ENCODE assay signal across 11 mouse cellular contexts in the genomic region with DNA sequence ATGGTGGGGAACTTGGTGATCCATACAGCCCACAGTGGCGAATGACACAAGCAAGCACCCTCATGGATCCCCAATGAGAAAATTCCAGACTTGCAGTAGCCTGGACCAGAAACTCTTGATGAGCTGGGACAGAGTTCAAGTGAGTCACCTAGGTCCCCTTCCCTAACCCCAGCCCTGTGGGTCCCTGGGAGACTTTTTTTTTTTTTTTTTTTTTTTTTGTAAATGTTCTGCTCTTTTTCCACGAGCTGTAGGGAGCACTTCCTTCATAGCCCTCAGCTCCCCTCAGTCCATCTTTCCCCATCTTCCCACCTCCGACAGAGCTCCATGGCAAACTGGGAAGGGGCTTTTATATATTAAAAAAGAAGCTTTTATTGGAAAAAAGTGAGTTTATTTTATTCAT. TPM values are rescaled to one million over a fixed set of nuclear protein-coding genes. Genes with fewer than 3 reads are reported as not detected.
DNase-seq lines count a peak whose midpoint lies in the region; ATAC-seq and TF ChIP-seq lines count a peak whose summit lies in the region.
"Had no signal": no experiment of that assay in that cellular context is flagged by ENCODE, and none has a peak within 500 bp of the region (broad histone marks: within the 10 kb centered on the region; RNA-seq: fewer than 3 reads in every experiment).

No protein-coding gene starts in this region.

- peak overlapping the region; percentile 91; the same call in 1 of the 2 replicates for H3K9ac ChIP-seq in heart, embryonic 13.5 days
- no peak overlapping the region for H3K9ac ChIP-seq in CH12.LX (ENCODE audit: insufficient read depth, low read depth)

- no peak for TF ChIP-seq EP300 in CH12.LX (IDR thresholded peaks at IDR 0.05; ENCODE audit: low read length)

- H3K9me3 ChIP-seq in heart, embryonic 13.5 days: no peaks in the 10 kb centered on the region
- no peaks in the 10 kb centered on the region for H3K9me3 ChIP-seq in CH12.LX (replicated peaks; ENCODE audit: low read length)
- no peaks in the 10 kb centered on the region for H3K9me3 ChIP-seq in forebrain, embryonic 10.5 days
- no peaks in the 10 kb centered on the region for H3K9me3 ChIP-seq in limb, embryonic 10.5 days (replicated peaks)
- H3K9me3 ChIP-seq: megakaryocyte, embryonic 14.5 days had no signal

- DNase-seq in heart, postnatal 25 days (ENCODE audit: low spot score): no peak
- no peak for DNase-seq in CH12.LX (ENCODE audit: extremely low read depth)
- no peak for DNase-seq in forebrain, embryonic 10.5 days (ENCODE audit: extremely low spot score, low spot score)
- no peak for DNase-seq in limb, embryonic 10.5 days (ENCODE audit: low spot score)
- no peak for DNase-seq in embryo, embryonic 11 days
- DNase-seq in lung, adult 2 months: no peak
- no peak for DNase-seq in testis, postnatal 10 days (ENCODE audit: low spot score)
- DNase-seq: gastrocnemius, postnatal 25 days had no signal

- TF ChIP-seq RAD21 in CH12.LX (IDR thresholded peaks at IDR 0.05; ENCODE audit: low read depth, low read length): no peak

- H3K79me2 ChIP-seq in CH12.LX (replicated peaks; ENCODE audit: control insufficient read depth, extremely low read depth, insufficient read depth, poor library complexity, severe bottlenecking): no peaks in the 10 kb centered on the region; the same call in 1 of the 2 replicates

- no peak overlapping the region for H3K27ac ChIP-seq in heart, embryonic 13.5 days (replicated peaks)
- no peak overlapping the region for H3K27ac ChIP-seq in CH12.LX (ENCODE audit: insufficient read depth, low read depth)
- peak overlapping the region; percentile 100; the same call in 1 of the 2 replicates for H3K27ac ChIP-seq in forebrain, embryonic 10.5 days
- peak overlapping the region; percentile 100 for H3K27ac ChIP-seq in limb, embryonic 10.5 days

- TF ChIP-seq CTCF in CH12.LX (conservative IDR thresholded peaks at IDR 0.05 in 1 of 2, IDR thresholded peaks at IDR 0.05 in 1 of 2; ENCODE audit: low read depth in 2 of 2, low read length in 2 of 2): no peak
- no peak for TF ChIP-seq CTCF in lung, adult 2 months (IDR thresholded peaks at IDR 0.05; ENCODE audit: insufficient read depth, low read length)

- in situ Hi-C loops in CH12.LX (cut with MboI; ENCODE audit: low pct_ligation_motif_present, low pct_unique_long_range_greater_than_20kb, low sequenced_read_pairs): loop anchor here (10.0 kb wide), 1 partner anchor 155 kb away; no protein-coding TSS in a partner anchor

- ATAC-seq in heart, embryonic 13.5 days (ENCODE audit: extremely low read depth, insufficient number of reproducible peaks, low FRiP score, low TSS enrichment): no peak

- TF ChIP-seq POLR2A in CH12.LX (IDR thresholded peaks at IDR 0.05; ENCODE audit: low read depth, low read length): no peak
- no peak for TF ChIP-seq POLR2A in lung, adult 2 months (IDR thresholded peaks at IDR 0.05; ENCODE audit: borderline replicate concordance, extremely low read depth, low read depth, low read length)

- peak overlapping the region; percentile 81 for H3K4me2 ChIP-seq in heart, embryonic 13.5 days
- H3K4me2 ChIP-seq in CH12.LX (ENCODE audit: insufficient read depth, low read depth, poor library complexity, severe bottlenecking): no peak overlapping the region

- H3K27me3 ChIP-seq in heart, embryonic 13.5 days (replicated peaks): peaks cover 36% of the 10 kb centered on the region
- no peaks in the 10 kb centered on the region for H3K27me3 ChIP-seq in CH12.LX (replicated peaks)
- H3K27me3 ChIP-seq in forebrain, embryonic 10.5 days (ENCODE audit: poor library complexity, severe bottlenecking): peaks cover 29% of the 10 kb centered on the region
- H3K27me3 ChIP-seq in limb, embryonic 10.5 days (ENCODE audit: low read depth, poor library complexity, severe bottlenecking): peaks cover 11% of the 10 kb centered on the region

- dilution Hi-C loops in CH12.LX (cut with MboI; ENCODE audit: extremely low pct_ligation_motif_present, extremely low pct_unique_long_range_greater_than_20kb, low sequenced_read_pairs): no loop called here

- intact Hi-C loops in heart, postnatal 25 days (cut with DNase I): loop anchor here (5.0 to 10.0 kb wide), 2 partner anchors 128 to 325 kb away; no protein-coding TSS in a partner anchor

- peaks cover 25% of the 10 kb centered on the region for H3K36me3 ChIP-seq in heart, embryonic 13.5 days
- peaks cover 37 to 93% of the 10 kb centered on the region in 2 experiments for H3K36me3 ChIP-seq in CH12.LX (replicated peaks in 1 of 2; ENCODE audit: control insufficient read depth in 1 of 2, insufficient read depth in 1 of 2, low read length in 1 of 2)
- peaks cover 42% of the 10 kb centered on the region for H3K36me3 ChIP-seq in forebrain, embryonic 10.5 days (replicated peaks)
- H3K36me3 ChIP-seq in limb, embryonic 10.5 days: peaks cover 46% of the 10 kb centered on the region

- peak overlapping the region; percentile 64 for H3K4me3 ChIP-seq in heart, embryonic 13.5 days
- H3K4me3 ChIP-seq in CH12.LX (replicated peaks in 1 of 3; ENCODE audit: low read depth in 2 of 3, low read length in 2 of 3, poor library complexity in 1 of 3): no peak overlapping the region
- H3K4me3 ChIP-seq in forebrain, embryonic 10.5 days: peak overlapping the region; percentile 83
- peak overlapping the region; percentile 88 for H3K4me3 ChIP-seq in limb, embryonic 10.5 days
- no peak overlapping the region for H3K4me3 ChIP-seq in lung, adult 2 months (replicated peaks; ENCODE audit: extremely low read depth, low read depth, low read length)
- H3K4me3 ChIP-seq: megakaryocyte, embryonic 14.5 days had no signal

- peaks cover 57% of the 10 kb centered on the region for H3K4me1 ChIP-seq in heart, embryonic 13.5 days
- H3K4me1 ChIP-seq in CH12.LX (ENCODE audit: control insufficient read depth in 1 of 2, insufficient read depth in 2 of 2): peaks cover 3 to 47% of the 10 kb centered on the region in 2 experiments; a peak in 3 of 4 replicates
- peaks cover 69% of the 10 kb centered on the region for H3K4me1 ChIP-seq in forebrain, embryonic 10.5 days
- H3K4me1 ChIP-seq in limb, embryonic 10.5 days: peaks cover 58% of the 10 kb centered on the region
- peaks cover 11% of the 10 kb centered on the region for H3K4me1 ChIP-seq in lung, adult 2 months (ENCODE audit: control insufficient read depth, insufficient read depth, low read length)

- 63% methylated on average over 3 of the region's 3 CpGs for WGBS in heart, embryonic 13.5 days
- 55% methylated on average over 3 of the region's 3 CpGs for WGBS in forebrain, embryonic 10.5 days
- WGBS in limb, embryonic 10.5 days: 49% methylated on average over 3 of the region's 3 CpGs
- WGBS in lung, adult 2 months: 75% methylated on average over 3 of the region's 3 CpGs

TF ChIP-seq in CH12.LX, 34 proteins besides CTCF, POLR2A, EP300 and RAD21:
- TF ChIP-seq JUN (IDR thresholded peaks at IDR 0.05; ENCODE audit: insufficient read depth, low read depth, low read length) (no peak), JUND (conservative IDR thresholded peaks at IDR 0.05; ENCODE audit: low read depth, low read length) (no peak), MAX (IDR thresholded peaks at IDR 0.05; ENCODE audit: low read length) (no peak), SIN3A (IDR thresholded peaks at IDR 0.05; ENCODE audit: low read length) (no peak), ZNF384 (IDR thresholded peaks at IDR 0.05; ENCODE audit: low read depth, low read length) (peak; percentile 48; the same call in 1 of the 2 replicates)

RNA-seq across cellular contexts. Expression of a gene that starts 2.4 kb away (rescaled TPM):
- polyA plus RNA-seq in heart, embryonic 13.5 days (2015; fragmentation: Nextera tagmentation; extraction: Ambion mirVana): not detected in 2 replicates
- not detected for total RNA-seq in heart, postnatal 25 days (2021)
- total RNA-seq in CH12.LX (2012; rRNA removed) (13.9 and 15.1 TPM in 2 replicates), CH12.LX (2014; rRNA removed) (9.2 and 10.0 TPM in 2 replicates)
- 10.4 and 14.4 TPM in 2 replicates for polyA plus RNA-seq in CH12.LX (2012; ENCODE audit: insufficient read length, low read depth)
- polyA plus RNA-seq in forebrain, embryonic 10.5 days (2016; fragmentation: Nextera tagmentation; extraction: Ambion mirVana): 0.12 and 0.77 TPM in 2 replicates
- polyA plus RNA-seq in limb, embryonic 10.5 days (2016; fragmentation: Nextera tagmentation; extraction: Ambion mirVana): 0.67 and 0.76 TPM in 2 replicates
- 0.10 and 0.13 TPM in 2 replicates for polyA plus RNA-seq in lung, adult 2 months (2012; rRNA removed)
- total RNA-seq: gastrocnemius, postnatal 25 days had no signal

RNA-seq across cellular contexts. Expression of a gene that starts 2.6 kb away (rescaled TPM):
- polyA plus RNA-seq in heart, embryonic 13.5 days (2015; fragmentation: Nextera tagmentation; extraction: Ambion mirVana): 603 and 654 TPM in 2 replicates
- total RNA-seq in heart, postnatal 25 days (2021): 1 to 10 TPM; 4.4 TPM
- total RNA-seq in CH12.LX (2012; rRNA removed): 0.25 and 0.38 TPM in 2 replicates
- total RNA-seq in CH12.LX (2014; rRNA removed): 0.34 TPM in 1 of 2 replicates, not detected in the other
- 2.4 and 3.1 TPM in 2 replicates for polyA plus RNA-seq in CH12.LX (2012; ENCODE audit: insufficient read length, low read depth)
- 1,773 and 1,865 TPM in 2 replicates for polyA plus RNA-seq in forebrain, embryonic 10.5 days (2016; fragmentation: Nextera tagmentation; extraction: Ambion mirVana)
- 2,617 and 2,689 TPM in 2 replicates for polyA plus RNA-seq in limb, embryonic 10.5 days (2016; fragmentation: Nextera tagmentation; extraction: Ambion mirVana)
- 10.0 and 10.1 TPM in 2 replicates for polyA plus RNA-seq in lung, adult 2 months (2012; rRNA removed)

RNA-seq across cellular contexts. Expression of a gene that starts 16.0 kb away (rescaled TPM):
- 1.6 and 2.2 TPM in 2 replicates for polyA plus RNA-seq in heart, embryonic 13.5 days (2015; fragmentation: Nextera tagmentation; extraction: Ambion mirVana)
- not detected for total RNA-seq in heart, postnatal 25 days (2021)
- 0.25 TPM in 2 replicates for total RNA-seq in CH12.LX (2012; rRNA removed)
- not detected in 2 replicates for total RNA-seq in CH12.LX (2014; rRNA removed)
- 3.8 TPM in 2 replicates for polyA plus RNA-seq in CH12.LX (2012; ENCODE audit: insufficient read length, low read depth)
- 0.44 and 0.52 TPM in 2 replicates for polyA plus RNA-seq in forebrain, embryonic 10.5 days (2016; fragmentation: Nextera tagmentation; extraction: Ambion mirVana)
- polyA plus RNA-seq in limb, embryonic 10.5 days (2016; fragmentation: Nextera tagmentation; extraction: Ambion mirVana): 0.33 and 0.56 TPM in 2 replicates
- polyA plus RNA-seq in lung, adult 2 months (2012; rRNA removed): not detected in 2 replicates
- total RNA-seq: gastrocnemius, postnatal 25 days; left cerebral cortex, postnatal 10 days had no signal

RNA-seq across cellular contexts. Expression of a gene that starts 46.2 kb away (rescaled TPM):
- polyA plus RNA-seq in heart, embryonic 13.5 days (2015; fragmentation: Nextera tagmentation; extraction: Ambion mirVana): 37.9 and 43.4 TPM in 2 replicates
- total RNA-seq in heart, postnatal 25 days (2021): 10 to 100 TPM; 37.7 to 46.9 TPM
- total RNA-seq in CH12.LX (2012; rRNA removed) (50.3 and 50.4 TPM in 2 replicates), CH12.LX (2014; rRNA removed) (32.3 and 38.6 TPM in 2 replicates)
- polyA plus RNA-seq in CH12.LX (2012; ENCODE audit: insufficient read length, low read depth): 53.9 and 60.2 TPM in 2 replicates
- 35.1 and 39.1 TPM in 2 replicates for polyA plus RNA-seq in forebrain, embryonic 10.5 days (2016; fragmentation: Nextera tagmentation; extraction: Ambion mirVana)
- 57.3 and 59.9 TPM in 2 replicates for polyA plus RNA-seq in limb, embryonic 10.5 days (2016; fragmentation: Nextera tagmentation; extraction: Ambion mirVana)
- 252 and 308 TPM in 2 replicates for polyA plus RNA-seq in lung, adult 2 months (2012; rRNA removed)

Comparison
In these comparisons a context has a peak if more than half of its experiments do, and no peak if none do; other contexts are left out.
1. H3K27ac ChIP-seq: peak in forebrain, embryonic 10.5 days (single experiment) and limb, embryonic 10.5 days (single experiment); none in heart, embryonic 13.5 days (single experiment) and CH12.LX (single experiment).
2. H3K4me3 ChIP-seq: peak in heart, embryonic 13.5 days (single experiment), forebrain, embryonic 10.5 days (single experiment) and limb, embryonic 10.5 days (single experiment); none in CH12.LX (0 of 3) and lung, adult 2 months (single experiment).
3. RNA of a gene that starts 2.6 kb away (polyA plus RNA-seq): 2,617 to 2,689 TPM in limb, embryonic 10.5 days, 1,773 to 1,865 TPM in forebrain, embryonic 10.5 days and 603 to 654 TPM in heart, embryonic 13.5 days; 10.0 to 10.1 TPM in lung, adult 2 months and 2.4 to 3.1 TPM in CH12.LX; every median in the first group is over 10 times any median in the second.